Mouse (Mus musculus) kidney, postnatal 0 days (tissue): Measurements from ENCODE around the gene Ankfy1. TPM values are rescaled to one million over a fixed set of nuclear protein-coding genes. Genes with fewer than 3 reads are reported as not detected.

ENCODE experiments used
- ATAC-seq: fragments of 200-750 bp; cut with Nextera tagmentation; replicated peaks from 2 replicates; pipeline ENCODE4 v1.8.0; 2017; ENCODE audit warnings: low read depth, moderate number of reproducible peaks, moderate TSS enrichment, moderate library complexity; ENCODE audit not compliant: low FRiP score
- DNase-seq: peaks from one replicate; pipeline ENCODE4 v3.0.0-alpha.2; 2016; ENCODE audit warnings: low spot score
- H3K27ac ChIP-seq: fragments of 300-500 bp; sonication (generic); 2 replicates; pipeline ENCODE4 v1.5.1; 2014; ENCODE audit warnings: mild to moderate bottlenecking
- H3K27me3 ChIP-seq: fragments of 300-500 bp; sonication (generic); 2 replicates; pipeline ENCODE4 v1.6.1; 2014; ENCODE audit warnings: low read length, mixed read lengths; ENCODE audit not compliant: insufficient read depth
- H3K36me3 ChIP-seq: fragments of 300-500 bp; sonication (generic); 2 replicates; pipeline ENCODE4 v1.6.1; 2014; ENCODE audit warnings: low read length, mixed read lengths; ENCODE audit not compliant: insufficient read depth
- H3K4me1 ChIP-seq: fragments of 300-500 bp; sonication (generic); replicated peaks from 2 replicates; pipeline ENCODE4 v1.6.1; 2014; ENCODE audit warnings: antibody characterized with exemption, low read length, mixed read lengths; ENCODE audit not compliant: insufficient read depth
- H3K4me2 ChIP-seq: fragments of 300-500 bp; sonication (generic); 2 replicates; pipeline ENCODE4 v1.6.1; 2014; ENCODE audit warnings: mild to moderate bottlenecking, low read length, moderate library complexity, mixed read lengths
- H3K4me3 ChIP-seq: fragments of 300-500 bp; sonication (generic); replicated peaks from 2 replicates; pipeline ENCODE4 v1.5.1; 2014; ENCODE audit warnings: low read depth, low read length
- H3K9ac ChIP-seq: fragments of 300-500 bp; sonication (generic); 2 replicates; pipeline ENCODE4 v1.6.1; 2014; ENCODE audit warnings: low read depth, low read length
- H3K9me3 ChIP-seq: fragments of 300-500 bp; sonication (generic); replicated peaks from 2 replicates; pipeline ENCODE4 v1.6.1; 2016; ENCODE audit warnings: low read length, inconsistent platforms, mixed read lengths
- CTCF ChIP-seq: IDR thresholded peaks from 2 replicates; pipeline ENCODE4 v1.5.1; 2016; ENCODE audit warnings: antibody characterized with exemption, low read depth, mild to moderate bottlenecking, moderate library complexity
- WGBS: fragments of 180-500 bp; shearing (Covaris S2); extraction: QIAGEN DNeasy Blood & Tissue Kit; methylation state at CpG from one replicate; pipeline ENCODE4 v1.1.7; 2014; 5-methylcytosine and 5-hydroxymethylcytosine counted together
- polyA plus RNA-seq: library from polyadenylated mRNA; unstranded; fragments of >200 nt; fragmentation: Nextera tagmentation; extraction: Ambion mirVana; gene quantifications from 2 replicates; pipeline ENCODE4 v1.2.1, GENCODE M21; 2015

The Ankfy1 gene
- 11.8 and 12.6 TPM in 2 replicates for polyA plus RNA-seq

DNA sequence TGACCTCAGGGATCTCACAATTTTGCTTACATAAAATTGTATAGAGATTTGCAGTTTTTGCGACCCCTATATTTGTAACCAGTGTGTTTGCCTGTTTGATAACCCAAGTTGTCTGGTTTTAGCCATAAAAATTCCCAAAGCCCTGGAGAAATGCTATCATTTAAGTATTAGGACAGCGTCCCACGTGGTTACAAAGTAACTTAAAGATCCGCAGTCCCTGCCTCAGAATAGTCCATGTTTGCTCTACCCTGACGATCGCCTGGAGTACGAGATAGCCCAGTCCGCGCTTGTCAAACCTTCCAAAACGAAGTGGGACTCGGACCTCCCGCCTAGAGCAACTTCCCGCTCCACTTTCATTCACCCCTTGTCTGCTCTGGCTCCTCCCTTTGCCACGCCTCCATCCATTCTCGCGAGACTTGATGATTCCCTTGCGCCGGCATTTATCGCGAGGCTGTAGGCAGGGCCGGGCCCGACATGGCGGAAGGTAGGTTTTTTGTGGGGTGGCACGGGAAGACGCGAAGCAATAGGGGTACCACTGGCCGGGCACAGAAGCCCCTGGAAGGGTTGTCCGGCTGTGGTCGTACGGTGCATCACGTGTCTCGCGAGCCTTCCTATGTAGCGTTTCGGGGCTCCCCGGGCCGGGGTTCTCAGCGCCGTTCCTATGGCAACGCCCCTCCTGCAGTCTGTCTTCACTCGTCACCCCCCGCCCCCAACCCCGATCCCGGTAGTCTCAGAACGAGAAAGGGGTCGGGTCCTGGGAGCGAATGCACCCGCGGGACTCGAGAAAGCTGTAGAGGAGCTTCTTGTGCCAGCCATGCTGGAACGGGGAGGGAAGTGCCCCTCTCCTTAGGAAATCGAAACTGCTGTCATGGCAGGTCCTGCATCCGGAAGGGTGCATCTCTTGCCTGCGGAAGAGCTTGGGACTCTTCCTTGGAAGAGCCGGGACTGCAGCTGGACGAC is at the start of gene Ankfy1:
Gene Ankfy1, plus strand, starts transcription at position 456 of the 960 bp plus-strand sequence.
- H3K9me3 ChIP-seq: no peaks in the 10 kb centered on the region
- no peaks in the 10 kb centered on the region for H3K36me3 ChIP-seq
- peak within 1 kb of the TSS; percentile 83 for H3K4me3 ChIP-seq
- TF ChIP-seq CTCF: no peak
- H3K9ac ChIP-seq: peak within 1 kb of the TSS; percentile 88
- H3K4me2 ChIP-seq: peak within 1 kb of the TSS; percentile 81
- peaks cover 20% of the 10 kb centered on the region; the same call in 1 of the 2 replicates for H3K4me1 ChIP-seq
- peak within 1 kb of the TSS; percentile 83 for H3K27ac ChIP-seq
- no peaks in the 10 kb centered on the region for H3K27me3 ChIP-seq
- peak; percentile 98 for ATAC-seq
- DNase-seq: peak; percentile 96
- WGBS: under 1% methylated on average over 56 of the region's 56 CpGs

DNA sequence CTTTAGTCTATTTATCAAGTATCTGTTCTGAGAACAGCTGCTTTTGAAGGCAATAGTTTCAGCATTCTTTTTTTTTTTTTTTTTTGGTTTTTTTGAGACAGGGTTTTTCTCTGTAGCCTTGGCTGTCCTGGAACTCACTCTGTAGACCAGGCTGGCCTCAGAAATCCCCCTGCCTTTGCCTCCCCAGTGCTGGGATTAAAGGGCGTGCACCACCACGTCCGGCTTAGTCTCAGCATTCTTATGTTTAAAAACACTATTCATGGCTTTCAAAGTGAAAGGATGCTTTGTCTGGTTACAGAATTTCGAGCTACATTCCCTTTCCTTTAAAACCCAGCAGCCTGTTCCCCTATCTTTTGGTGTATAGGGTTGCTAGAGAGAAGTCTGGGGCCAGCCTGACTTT is 47.1 kb upstream of the Ankfy1 start:
- Histone ChIP-seq H3K4me3 (no peak overlapping the region), H3K4me2 (no peak overlapping the region), H3K36me3 (no peaks in the 10 kb centered on the region), H3K9ac (no peak overlapping the region), H3K27ac (no peak overlapping the region), H3K27me3 (no peaks in the 10 kb centered on the region), H3K9me3 (no peaks in the 10 kb centered on the region), H3K4me1 (no peaks in the 10 kb centered on the region)
- 71% methylated on average over 4 of the region's 4 CpGs for WGBS
- no peak for ATAC-seq
- TF ChIP-seq CTCF: no peak
- no peak for DNase-seq

DNA sequence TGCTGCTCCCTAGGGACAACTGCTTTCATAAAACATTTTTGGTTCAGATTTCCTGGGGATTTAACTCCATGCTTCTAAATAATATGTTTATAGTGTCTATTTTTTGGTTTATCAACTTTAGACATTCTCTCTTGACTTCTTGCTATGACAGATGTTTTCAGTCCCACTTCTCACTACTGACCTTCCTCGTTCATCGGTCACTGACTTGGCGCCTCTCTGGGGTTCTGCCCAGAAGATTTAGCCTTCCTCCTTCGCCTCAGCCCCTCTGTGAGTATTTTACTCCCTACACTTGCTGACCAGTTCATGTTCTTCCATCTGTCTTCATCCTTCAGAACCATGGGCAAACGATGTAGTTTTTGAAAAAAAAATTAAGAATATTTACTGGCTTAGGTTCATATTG is 44.4 kb upstream of the Ankfy1 start:
- Histone ChIP-seq H3K4me3 (no peak overlapping the region), H3K27ac (no peak overlapping the region), H3K9ac (no peak overlapping the region), H3K36me3 (no peaks in the 10 kb centered on the region), H3K9me3 (no peaks in the 10 kb centered on the region), H3K4me1 (no peaks in the 10 kb centered on the region), H3K4me2 (no peak overlapping the region), H3K27me3 (no peaks in the 10 kb centered on the region)
- DNase-seq: peak; percentile 69
- 31% methylated on average over 5 of the region's 5 CpGs for WGBS
- TF ChIP-seq CTCF: no peak
- no peak for ATAC-seq

DNA sequence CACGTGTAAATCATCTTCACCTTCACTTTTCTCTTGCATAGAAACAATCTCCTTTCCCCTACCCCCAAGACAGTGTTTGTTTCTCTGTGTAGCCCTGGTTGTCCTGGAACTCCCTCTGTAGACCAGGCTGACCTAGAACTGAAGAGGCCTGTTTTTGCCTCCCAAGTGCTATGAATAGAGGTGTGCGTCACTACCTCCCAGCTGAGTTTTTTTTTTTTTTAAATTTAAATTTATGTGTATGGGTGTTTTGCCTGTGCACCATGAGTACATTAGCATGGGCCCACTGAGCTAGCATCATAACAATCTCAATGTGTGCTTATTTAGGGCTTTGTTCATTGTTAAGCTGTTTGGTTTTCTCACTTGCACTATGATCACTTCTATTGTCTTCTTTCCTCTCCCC is 39.5 kb upstream of the Ankfy1 start:
- Histone ChIP-seq H3K9ac (no peak overlapping the region), H3K4me2 (no peak overlapping the region), H3K4me3 (no peak overlapping the region), H3K9me3 (no peaks in the 10 kb centered on the region), H3K27ac (no peak overlapping the region), H3K36me3 (no peaks in the 10 kb centered on the region), H3K4me1 (no peaks in the 10 kb centered on the region), H3K27me3 (no peaks in the 10 kb centered on the region)
- TF ChIP-seq CTCF: no peak
- WGBS: 76% methylated on average over 2 of the region's 2 CpGs
- no peak for ATAC-seq
- DNase-seq: no peak

DNA sequence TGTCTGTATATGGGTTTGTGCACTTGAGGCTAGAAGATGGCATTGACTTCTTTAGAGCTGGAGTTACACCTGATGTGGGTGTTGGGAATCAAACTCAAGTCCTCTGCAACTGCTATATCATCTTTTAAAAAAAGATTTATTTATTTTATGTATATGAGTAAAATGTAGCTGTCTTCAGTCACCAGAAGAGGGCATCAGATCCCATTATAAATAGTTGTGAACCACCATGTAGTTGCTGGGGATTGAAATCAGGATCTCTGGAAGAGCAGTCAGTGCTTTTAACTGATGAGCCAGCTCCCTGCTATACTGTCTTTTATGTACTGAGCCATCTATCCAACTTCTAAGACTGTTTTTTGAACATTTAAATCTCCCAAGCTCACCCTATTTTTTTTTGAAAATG is 29.9 kb upstream of the Ankfy1 start:
- H3K27ac ChIP-seq: no peak overlapping the region
- TF ChIP-seq CTCF: peak; percentile 55
- H3K4me1 ChIP-seq: no peaks in the 10 kb centered on the region
- no peaks in the 10 kb centered on the region for H3K36me3 ChIP-seq
- no peak overlapping the region for H3K4me2 ChIP-seq
- no peak overlapping the region for H3K4me3 ChIP-seq
- H3K27me3 ChIP-seq: no peaks in the 10 kb centered on the region
- no peak overlapping the region for H3K9ac ChIP-seq
- peak; percentile 19 for DNase-seq
- H3K9me3 ChIP-seq: no peaks in the 10 kb centered on the region
- no peak for ATAC-seq

DNA sequence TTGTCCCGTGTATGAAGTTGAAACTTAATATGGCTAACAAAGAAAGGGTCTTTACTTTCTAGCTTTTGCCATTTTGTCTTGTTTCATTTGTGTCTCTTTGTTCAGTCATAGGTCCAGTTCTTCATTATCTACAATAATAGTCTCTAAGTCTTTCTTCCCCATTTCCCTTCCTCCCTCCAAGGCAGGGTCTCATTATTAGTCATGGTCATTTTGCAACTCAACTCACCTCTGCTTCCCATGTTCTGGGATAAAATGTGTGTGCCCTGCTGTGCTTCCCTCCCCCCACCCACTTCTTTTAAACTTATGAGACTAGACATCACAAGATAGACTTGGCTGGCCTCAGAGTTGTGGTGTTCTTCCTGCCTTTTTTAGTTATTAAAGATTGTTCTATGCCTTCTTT is 29.4 kb upstream of the Ankfy1 start:
- DNase-seq: no peak
- Histone ChIP-seq H3K36me3 (no peaks in the 10 kb centered on the region), H3K9me3 (no peaks in the 10 kb centered on the region), H3K27ac (no peak overlapping the region), H3K9ac (no peak overlapping the region), H3K4me3 (no peak overlapping the region), H3K4me2 (no peak overlapping the region), H3K4me1 (no peaks in the 10 kb centered on the region), H3K27me3 (no peaks in the 10 kb centered on the region)
- no peak for ATAC-seq
- TF ChIP-seq CTCF: no peak
- WGBS: 97% methylated on average over 1 of the region's 1 CpGs
